Mouse (Mus musculus): ENCODE measurements at regions not wholly inside any gene's neighbourhood (a gene's known extent, or its start where the extent isn't known, plus 50 kb on each side); places are given as distances from the start of the nearest gene placed in this dataset.

DNA sequence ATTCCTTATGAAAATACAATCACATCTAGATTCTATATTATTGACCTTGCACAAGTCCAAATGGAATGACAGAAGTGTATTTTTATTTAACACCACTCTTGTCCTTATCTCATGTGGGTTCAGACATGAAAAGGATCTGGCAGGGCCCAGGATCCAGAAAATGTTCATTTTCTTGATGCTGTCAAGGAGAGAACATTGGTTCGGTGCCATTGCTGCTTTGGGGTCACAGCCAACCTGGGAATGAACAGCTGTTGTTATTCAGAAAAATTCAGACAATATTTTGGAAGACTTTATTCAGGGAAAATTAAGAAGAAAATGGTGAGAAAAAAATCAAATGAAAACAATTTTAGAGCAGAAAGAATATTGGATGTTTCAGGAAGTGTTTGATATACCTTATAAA lies 590.0 kb downstream of the Iqcm start:
- in situ Hi-C loops (cut with MboI; ENCODE audit: unreplicated experiment in 2 of 2), result no loop called here

DNA sequence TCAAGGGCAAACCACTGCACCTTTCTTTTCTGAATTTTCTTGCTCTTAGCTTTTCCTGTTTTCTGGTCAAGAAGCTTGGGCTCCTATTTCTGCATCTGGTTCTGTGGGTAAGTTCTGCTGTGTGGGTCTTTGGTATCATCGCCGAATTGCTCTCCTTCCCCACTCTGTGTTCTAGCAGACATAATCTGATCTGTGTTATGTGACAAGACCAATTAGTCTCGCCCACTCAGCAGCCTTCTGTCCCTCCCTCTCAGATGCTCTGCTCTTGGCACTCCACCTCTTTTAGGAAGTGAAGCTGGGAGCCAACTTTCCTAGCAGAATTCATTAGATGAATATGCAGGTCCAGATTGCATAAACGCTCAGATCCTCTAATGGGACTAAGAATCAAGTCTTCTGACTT lies 603.5 kb downstream of the Iqcm start:
- in situ Hi-C loops (cut with MboI; ENCODE audit: unreplicated experiment in 2 of 2), result loop anchor here (25.0 kb wide), 4 partner anchors 1360 to 1960 kb away; partner anchors contain the start of gene Prmt9 (in 1 of the 2)

DNA sequence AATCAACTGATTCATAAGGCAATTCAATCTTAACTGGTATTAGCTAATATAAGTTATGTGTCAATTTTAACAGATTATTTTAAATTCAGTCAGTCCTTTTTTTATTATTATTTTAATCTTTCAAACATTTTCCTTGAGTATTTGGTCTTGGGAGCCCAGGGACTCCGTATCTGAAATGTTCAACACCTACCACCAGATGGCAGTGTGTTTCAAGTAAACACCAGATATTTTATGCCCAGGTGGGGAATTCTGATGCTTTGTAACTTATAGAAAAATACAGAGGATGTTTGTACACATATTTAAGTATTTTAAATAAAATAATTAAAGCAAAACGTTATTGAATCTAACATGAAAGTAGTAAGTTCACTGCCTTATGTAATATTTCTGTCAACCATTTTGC lies 619.2 kb downstream of the Iqcm start:
- in situ Hi-C loops (cut with MboI; ENCODE audit: unreplicated experiment in 2 of 2), result loop anchor here (25.0 kb wide), 4 partner anchors 1345 to 1945 kb away; partner anchors contain the start of gene Prmt9 (in 1 of the 2)

DNA sequence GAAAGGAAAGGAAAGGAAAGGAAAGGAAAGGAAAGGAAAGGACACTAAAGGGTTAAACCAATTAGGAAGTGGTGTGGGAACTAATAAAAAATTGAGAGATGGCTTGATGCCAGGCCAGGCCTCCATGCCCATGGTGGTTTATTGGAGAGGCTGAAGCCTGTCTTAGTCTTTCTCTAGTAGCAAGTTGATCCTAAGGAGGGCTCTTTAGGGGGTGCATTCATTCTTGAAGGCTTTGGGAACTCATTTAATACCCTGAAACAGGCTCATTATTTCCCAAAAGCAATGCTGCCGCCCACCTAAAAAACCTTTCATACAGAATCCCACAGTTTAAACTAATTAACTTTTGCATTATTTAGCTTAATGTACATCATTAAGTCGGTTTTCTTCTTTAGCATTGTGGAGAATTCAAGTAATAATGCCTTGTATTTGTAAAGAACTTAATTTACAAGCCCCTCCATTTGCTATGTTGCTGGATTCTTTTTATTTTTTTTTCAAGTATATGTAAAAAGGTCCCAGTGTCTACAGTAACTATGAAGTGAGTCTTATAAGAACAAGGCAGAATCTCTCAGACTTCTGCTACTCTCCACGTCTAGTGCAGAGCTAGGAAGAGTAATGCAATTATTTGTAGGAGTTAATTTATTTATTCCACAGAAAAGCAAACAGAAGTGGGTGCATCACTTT lies 624.3 kb downstream of the Iqcm start:
- in situ Hi-C loops (cut with MboI; ENCODE audit: unreplicated experiment in 2 of 2), result loop anchor here (25.0 kb wide), 4 partner anchors 1339 to 1939 kb away; partner anchors contain the start of gene Prmt9 (in 1 of the 2)

DNA sequence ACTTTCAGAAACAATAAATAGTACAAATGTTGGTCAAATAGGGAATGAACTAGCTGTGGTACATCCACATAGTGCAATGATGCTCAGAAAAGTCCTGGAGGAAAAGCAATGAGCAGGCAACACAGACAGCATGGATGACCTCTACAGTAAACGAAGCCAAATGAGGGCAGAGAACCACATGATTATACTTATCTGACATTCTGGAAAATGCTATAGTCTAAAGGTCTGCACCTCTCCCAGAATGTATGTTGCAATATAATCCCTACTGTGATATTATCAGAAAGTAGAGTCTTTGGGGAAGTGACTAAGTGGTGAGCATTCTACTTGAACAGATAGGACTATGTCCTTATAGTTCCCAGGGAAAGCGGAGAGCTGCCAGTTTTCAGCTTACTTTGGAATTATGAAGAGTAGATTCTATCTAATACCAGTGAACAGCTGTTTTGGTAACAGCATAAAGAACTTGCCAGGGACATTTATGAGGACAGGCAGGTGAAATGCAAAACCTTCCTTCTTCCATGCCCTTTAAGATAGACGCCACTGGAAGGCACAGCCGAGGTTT lies 672.2 kb downstream of the Iqcm start:
- in situ Hi-C loops (cut with MboI; ENCODE audit: unreplicated experiment in 2 of 2), result no loop called here

DNA sequence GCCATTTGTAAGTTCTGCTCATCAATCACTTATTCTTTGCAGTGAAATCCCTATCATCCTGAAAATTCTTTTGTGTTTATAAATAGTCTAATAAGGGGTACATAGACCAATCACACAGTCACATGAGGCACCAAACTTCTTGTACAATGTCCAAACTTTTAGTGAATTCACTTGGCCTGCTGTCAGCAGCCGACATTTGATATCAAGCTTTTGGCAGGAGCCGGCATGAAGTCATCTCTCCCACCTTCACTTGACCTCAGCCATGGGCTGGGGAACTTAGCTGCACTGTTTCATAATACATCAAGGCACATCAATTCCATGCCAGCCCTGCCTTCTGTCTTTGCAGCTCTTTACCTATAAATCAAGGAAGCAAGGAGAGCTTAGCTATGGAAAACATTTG lies 679.0 kb downstream of the Iqcm start:
- in situ Hi-C loops (cut with MboI; ENCODE audit: unreplicated experiment in 2 of 2), result no loop called here

DNA sequence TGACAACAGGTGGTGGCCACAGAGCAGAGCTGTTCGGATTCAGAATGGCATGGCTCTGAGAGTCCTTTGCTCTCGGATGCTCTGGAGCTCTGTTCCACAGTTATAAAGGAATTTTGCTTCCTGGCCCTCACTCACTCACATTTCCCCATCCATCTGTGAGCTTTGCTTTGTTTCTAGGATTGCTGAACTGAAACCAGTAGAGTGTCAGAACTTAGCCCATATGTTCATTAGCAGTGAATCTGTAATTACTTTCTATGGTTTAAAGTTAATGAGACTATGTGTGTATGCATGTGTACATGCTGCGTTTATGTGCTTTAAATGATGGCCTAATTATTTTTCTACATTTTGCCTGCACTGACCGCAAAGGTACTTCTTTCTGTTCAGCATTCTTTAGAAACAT lies 688.7 kb downstream of the Iqcm start:
- in situ Hi-C loops (cut with MboI; ENCODE audit: unreplicated experiment in 2 of 2), result no loop called here

DNA sequence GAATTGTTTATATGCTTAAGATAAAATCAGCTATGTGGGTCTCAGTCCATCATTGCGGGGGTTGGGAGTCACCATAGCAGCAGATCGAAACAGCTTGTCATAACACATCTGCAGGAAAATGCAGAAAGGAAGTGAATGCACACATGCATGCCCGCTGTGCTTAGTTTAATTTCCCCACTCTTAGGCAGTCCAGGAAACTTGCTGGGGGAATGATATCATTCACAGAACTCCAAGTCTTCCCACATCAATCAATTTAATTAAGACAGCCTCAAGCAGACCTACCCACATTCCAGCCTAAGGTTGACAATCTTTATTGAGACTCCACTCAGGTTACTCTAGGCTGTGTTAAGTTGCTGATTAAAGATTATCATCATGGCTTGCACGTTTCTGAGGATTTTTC lies 700.2 kb downstream of the Iqcm start:
- in situ Hi-C loops (cut with MboI; ENCODE audit: unreplicated experiment in 2 of 2), result no loop called here

DNA sequence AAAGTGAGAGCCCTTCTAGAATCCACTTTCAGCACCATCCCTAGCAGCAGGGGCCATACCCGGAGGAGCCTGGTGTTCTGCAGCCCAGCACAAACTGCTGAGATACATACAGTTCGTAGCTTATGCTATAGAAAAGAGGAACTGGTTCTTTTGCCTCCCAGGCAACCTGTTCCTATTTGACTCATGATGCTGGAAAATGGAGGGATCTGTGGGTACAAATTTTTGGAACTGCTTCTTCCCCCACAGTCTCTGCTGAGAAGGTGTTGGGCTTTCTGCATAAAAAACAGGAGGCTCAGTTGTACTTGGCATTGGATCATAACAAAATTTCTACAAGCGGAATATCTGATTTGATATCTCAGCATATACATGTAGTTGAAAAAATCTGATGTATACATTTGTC lies 716.7 kb upstream of the Nr3c2 start:
- in situ Hi-C loops (cut with MboI; ENCODE audit: unreplicated experiment in 2 of 2), result no loop called here

DNA sequence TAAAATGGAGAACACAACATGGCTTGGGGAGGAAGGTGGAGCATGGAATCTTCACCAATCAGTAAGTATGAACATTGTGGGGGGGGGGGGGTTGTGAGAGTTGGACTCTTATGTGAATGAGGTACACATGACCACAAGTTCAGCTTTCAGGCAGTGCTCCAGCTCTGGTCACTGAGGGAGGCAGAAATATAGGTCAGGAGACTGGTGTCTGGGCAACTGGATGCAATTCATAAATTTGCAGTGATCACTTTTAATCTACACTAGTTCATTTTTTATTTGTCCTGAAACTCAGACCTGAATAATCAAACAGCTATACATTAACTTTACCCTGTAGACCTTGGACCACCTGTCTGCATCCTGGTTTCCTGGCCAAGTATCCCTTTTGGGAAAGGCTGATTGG lies 715.4 kb upstream of the Nr3c2 start:
- in situ Hi-C loops (cut with MboI; ENCODE audit: unreplicated experiment in 2 of 2), result no loop called here

DNA sequence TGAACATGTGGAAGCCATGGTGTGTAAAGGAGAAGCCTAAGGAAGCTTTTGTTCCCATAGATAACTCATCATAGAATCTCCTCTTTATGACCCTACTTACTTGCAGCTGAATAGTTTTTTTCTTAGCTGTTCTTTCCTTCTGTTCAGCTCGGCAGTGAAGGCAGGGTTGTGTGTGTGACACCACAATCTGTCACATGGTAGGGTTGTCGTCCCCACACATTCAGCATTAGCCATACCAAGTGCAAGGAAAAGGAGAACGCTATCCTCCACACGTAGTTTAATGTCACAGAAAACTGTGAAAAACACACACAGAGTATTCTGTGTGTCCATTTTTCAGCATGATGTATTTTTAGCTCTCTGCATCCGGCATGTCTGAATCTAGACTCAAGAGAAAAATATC lies 711.9 kb upstream of the Nr3c2 start:
- in situ Hi-C loops (cut with MboI; ENCODE audit: unreplicated experiment in 2 of 2), result no loop called here

DNA sequence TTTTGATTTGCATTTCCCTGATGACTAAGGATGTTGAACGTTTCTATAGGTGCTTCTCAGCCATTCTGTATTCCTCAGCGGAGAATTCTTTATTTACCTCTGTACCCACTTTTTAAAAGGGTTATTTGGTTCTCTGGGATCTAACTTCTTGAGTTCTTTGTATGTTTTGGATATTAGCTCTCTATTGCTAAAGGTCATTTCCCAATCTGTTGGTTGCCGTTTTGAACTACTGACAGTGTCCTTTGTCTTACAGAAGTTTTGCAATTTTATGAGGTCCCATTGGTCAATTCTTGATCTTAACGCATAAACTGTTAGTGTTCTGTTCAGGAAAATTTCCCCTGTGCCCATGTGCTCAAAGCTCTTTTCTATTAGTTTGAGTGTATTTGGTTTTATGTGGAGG lies 687.4 kb upstream of the Nr3c2 start:
- in situ Hi-C loops (cut with MboI; ENCODE audit: unreplicated experiment in 2 of 2), result no loop called here

DNA sequence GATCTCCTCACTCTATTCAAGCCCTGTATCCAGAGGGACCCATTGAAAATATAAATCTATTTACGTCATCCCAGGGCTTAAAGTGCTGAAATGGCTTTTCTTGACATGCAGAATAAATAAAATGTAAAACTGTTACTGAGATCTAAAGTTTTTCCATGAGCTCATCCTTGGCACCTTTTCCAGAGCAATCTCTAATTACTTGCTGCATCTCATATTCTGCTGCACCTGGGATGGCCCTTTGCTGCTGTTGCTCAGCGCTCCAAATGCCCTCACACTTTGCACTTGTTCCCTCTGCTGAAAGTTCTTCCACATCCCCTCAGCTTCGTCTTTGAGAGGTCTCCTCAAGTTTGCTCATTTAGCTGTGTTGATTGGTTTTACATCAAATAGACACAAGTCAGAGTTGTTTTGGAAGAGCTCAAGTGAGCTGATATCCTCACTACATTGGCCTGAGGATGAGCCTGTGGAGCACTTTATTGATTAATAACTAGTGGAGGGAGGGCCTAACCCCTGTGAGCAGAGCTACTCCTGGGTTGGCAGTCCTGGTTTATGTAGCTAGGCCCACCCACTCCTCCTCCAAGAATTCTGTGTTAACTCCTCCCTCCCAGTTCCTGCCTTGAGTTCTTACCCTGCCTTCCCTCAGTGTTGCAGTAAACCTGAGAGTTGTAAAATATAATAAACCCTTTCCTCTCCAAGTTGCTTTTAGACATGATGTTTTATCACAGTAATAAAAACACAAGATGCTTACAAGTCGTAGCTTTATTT lies 681.2 kb upstream of the Nr3c2 start:
- in situ Hi-C loops (cut with MboI; ENCODE audit: unreplicated experiment in 2 of 2), result no loop called here

DNA sequence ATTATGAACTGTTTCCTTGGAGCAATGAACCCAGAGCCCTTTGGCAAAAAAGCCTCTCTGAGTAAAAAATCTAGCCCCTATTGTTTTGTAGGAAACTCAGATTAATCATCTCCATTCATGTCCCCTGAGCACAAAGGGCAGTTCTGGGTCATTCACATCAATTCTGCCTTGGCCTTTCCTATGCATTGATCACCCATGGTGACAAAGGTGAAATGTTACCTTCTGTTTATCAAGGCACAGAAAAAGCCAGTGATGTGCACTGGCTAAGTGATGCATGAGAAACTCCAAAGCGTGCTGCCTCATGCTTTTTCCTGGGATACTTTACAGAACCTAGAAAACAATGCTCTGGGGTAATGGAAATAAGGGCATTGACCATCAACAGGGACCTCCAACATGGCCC lies 668.4 kb upstream of the Nr3c2 start:
- in situ Hi-C loops (cut with MboI; ENCODE audit: unreplicated experiment in 2 of 2), result no loop called here

DNA sequence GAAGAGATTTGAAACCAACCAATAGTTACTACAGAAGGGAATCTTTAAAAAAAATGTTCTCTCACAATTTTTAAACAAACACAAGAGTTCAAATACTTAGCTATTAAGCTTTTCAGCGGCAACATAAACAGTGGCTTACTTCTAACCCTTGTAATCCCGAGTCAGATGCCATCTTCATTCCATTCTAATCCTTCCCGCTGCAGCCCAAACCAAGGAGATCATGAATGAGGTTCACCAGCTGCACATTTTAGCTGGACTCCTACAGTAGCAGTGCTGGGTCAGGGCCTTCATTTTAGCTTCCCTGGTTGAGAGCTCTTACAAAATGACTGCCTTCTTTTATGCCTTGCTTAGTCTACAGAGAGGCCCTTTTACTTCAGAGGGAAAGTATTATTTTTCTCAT lies 650.0 kb upstream of the Nr3c2 start:
- in situ Hi-C loops (cut with MboI; ENCODE audit: unreplicated experiment in 2 of 2), result no loop called here

DNA sequence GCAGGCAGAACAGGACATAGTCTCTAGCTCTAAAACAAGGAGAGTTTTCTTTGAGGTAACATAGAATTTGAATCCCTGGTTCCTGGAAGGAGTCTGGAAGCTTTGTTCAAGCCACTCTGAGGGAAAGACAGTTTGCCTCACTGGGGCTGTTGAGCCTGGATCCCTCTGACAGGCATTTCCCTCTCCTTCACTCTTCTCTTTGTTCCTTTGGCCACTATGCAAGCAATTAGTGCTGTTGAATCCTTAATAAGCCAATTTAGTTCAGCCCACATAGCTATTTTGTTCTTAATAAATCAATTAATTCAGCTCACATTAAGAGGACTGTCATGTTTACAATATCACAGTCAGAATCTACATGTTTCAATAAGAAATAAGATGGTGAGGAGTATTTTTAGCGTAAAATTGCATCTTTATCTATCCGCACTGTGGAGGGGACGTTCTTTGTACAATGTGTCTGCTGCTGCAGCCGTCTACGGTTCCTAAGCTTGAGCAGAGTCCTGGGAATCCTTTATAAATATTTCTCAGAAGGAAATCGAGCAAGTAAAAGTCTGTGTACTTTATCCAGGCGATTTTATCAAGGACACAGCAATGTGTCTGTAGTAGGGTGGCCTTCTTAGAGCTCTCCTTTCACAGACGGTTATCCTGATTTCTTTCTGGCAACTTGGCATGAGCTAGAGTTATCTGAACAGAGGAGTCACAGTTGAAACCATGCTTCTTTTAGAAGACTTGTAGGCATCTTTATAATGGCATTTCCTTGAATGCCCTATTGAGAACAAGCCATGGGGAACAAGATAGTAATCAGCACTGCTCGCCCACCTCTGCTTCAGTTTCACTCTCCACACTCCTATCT lies 646.9 kb upstream of the Nr3c2 start:
- in situ Hi-C loops (cut with MboI; ENCODE audit: unreplicated experiment in 2 of 2), result no loop called here
